Mouse (Mus musculus): ENCODE data around the gene Atxn1. TPM values are rescaled to one million over a fixed set of nuclear protein-coding genes. Genes with fewer than 3 reads are reported as not detected.

Atxn1 gene
- total and polyA plus RNA-seq, 3 experiments, result 0.39 to 1.1 TPM; not detected in 1

DNA sequence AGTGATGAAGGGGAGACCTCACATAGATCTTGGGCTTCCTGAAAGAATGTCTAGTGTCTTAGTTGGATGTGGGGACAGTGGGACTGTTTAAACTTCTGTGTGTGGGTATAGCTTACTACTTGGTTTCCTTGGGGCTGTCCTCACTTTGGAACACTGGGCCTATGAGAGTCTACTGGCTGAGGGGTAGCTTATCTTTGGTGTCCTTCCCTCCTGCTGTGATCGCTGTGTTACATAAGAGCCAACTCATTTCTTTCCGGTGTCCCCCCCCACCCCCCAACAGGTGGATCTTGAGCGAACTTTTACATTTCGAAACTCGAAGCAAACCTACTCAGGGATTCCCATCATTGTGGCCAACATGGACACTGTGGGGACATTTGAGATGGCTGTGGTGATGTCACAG lies 450.7 kb downstream of the Atxn1 start (continued):
- TF ChIP-seq CTCF (IDR thresholded peaks at IDR 0.05 in 2 of 3, conservative IDR thresholded peaks at IDR 0.05 in 1 of 3; ENCODE audit: control insufficient read depth in 1 of 3, insufficient read depth in 1 of 3, low read depth in 2 of 3, low read length in 3 of 3, poor library complexity in 1 of 3, severe bottlenecking in 1 of 3) (no peak), ELF1 (IDR thresholded peaks at IDR 0.05; ENCODE audit: low read depth, low read length) (0 out of 2 replicates have a peak, but pooled peaks have one; percentile 17)

DNA sequence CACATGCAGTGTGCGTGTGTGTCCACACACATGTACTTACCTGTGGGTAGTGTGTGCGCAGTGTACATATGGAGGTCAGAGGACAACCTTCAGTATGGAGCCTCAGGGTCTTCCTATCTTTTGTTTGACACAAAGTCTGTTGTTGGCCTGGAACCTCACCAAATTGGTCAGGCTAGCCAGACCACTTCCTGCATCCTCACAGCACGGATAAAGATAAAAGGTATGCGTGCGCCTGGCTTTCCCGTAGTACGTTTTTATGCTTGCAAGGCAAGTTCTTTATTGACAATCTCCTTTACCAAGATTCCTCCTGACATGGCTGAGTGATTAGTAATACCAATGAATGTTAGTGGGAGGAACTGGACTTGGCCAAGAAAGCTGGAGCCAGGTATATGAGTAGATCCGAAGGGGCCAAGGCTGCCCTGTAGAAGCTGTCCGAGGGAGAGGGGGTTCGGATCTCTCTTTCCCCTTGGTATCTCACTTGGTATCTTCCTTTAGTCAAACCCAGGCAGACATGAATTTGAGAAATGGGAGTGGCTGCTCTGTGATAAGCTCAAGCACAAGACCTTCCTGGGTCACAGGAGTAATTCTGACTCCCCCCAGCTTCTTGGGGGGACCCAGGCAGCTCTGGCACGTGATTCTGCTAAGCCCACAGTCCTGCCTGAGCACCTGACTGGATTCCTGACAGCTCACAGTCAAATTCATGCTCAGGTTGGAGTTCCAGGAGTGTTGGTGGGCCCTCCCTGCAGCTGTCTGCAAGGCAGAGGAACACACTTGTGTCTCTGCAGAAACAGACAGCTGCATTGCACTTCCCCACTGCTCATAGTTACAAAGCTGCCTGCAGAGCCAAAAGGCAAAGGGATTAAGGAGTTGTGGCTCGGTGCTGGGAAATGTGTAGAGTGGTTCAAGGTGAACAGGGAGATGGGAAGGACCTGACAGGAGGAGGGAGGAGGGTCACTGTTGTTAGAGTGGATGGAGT lies 451.5 kb downstream of the Atxn1 start:
- Histone ChIP-seq H3K27ac (ENCODE audit: control insufficient read depth, low read depth, low read length) (peak overlapping the region; percentile 98), H3K9me3 (replicated peaks; ENCODE audit: insufficient read depth, low read length) (no peaks in the 10 kb centered on the region), H3K36me3 (ENCODE audit: control insufficient read depth in 1 of 2, insufficient read depth in 2 of 2, low read length in 2 of 2) (peaks cover 0 to 37% of the 10 kb centered on the region in 2 experiments; a peak in 2 of 4 replicates), H3K79me2 (ENCODE audit: control insufficient read depth, insufficient read depth, low read length, poor library complexity) (peaks cover 8% of the 10 kb centered on the region), H3K4me1 (ENCODE audit: control insufficient read depth in 1 of 2, insufficient read depth in 2 of 2, low read length in 2 of 2) (peaks cover 15 to 53% of the 10 kb centered on the region in 2 experiments), H3K9ac (ENCODE audit: control insufficient read depth, low read depth, low read length, poor library complexity, severe bottlenecking) (peak overlapping the region; percentile 64), H3K4me3 (ENCODE audit: control insufficient read depth in 1 of 2, insufficient read depth in 1 of 2, low read depth in 2 of 2, low read length in 2 of 2) (peak overlapping the region; percentile 48 to 61), H3K27me3 (ENCODE audit: control insufficient read depth in 1 of 2, insufficient read depth in 2 of 2, low read length in 2 of 2) (no peaks in the 10 kb centered on the region)
- DNase-seq (ENCODE audit: low read depth, low spot score), result peak; percentile 85
- no peak for TF ChIP-seq MYB (IDR thresholded peaks at IDR 0.05; ENCODE audit: low read depth, low read length)
- TF ChIP-seq USF2 (IDR thresholded peaks at IDR 0.05; ENCODE audit: borderline replicate concordance in 1 of 2, insufficient read depth in 1 of 2, low read depth in 1 of 2, low read length in 2 of 2), result no peak; a peak in 1 of 4 replicates
- TF ChIP-seq UBTF (IDR thresholded peaks at IDR 0.05; ENCODE audit: borderline replicate concordance, insufficient read depth, low read depth, low read length), result no peak
- TF ChIP-seq POLR2AphosphoS2 (IDR thresholded peaks at IDR 0.05; ENCODE audit: low read length), result no peak
- TF ChIP-seq BHLHE40 (IDR thresholded peaks at IDR 0.05; ENCODE audit: borderline replicate concordance, low read depth, low read length), result peak; percentile 96
- TF ChIP-seq POLR2AphosphoS5 (IDR thresholded peaks at IDR 0.05; ENCODE audit: borderline replicate concordance, low read depth, low read length), result no peak
- TF ChIP-seq TBP (IDR thresholded peaks at IDR 0.05; ENCODE audit: low read depth, low read length), result no peak
- no peak for TF ChIP-seq E2F4 (IDR thresholded peaks at IDR 0.05; ENCODE audit: borderline replicate concordance, low read depth, low read length)
- TF ChIP-seq ZC3H11A (IDR thresholded peaks at IDR 0.05; ENCODE audit: low read depth, low read length), result no peak
- peak; percentile 51; the same call in 1 of the 2 replicates for TF ChIP-seq ELF1 (IDR thresholded peaks at IDR 0.05; ENCODE audit: low read depth, low read length)
- TF ChIP-seq TAL1 (IDR thresholded peaks at IDR 0.05; ENCODE audit: low read length), result peak; percentile 41
- no peak for TF ChIP-seq RAD21 (IDR thresholded peaks at IDR 0.05; ENCODE audit: low read depth, low read length)
- TF ChIP-seq MXI1 (IDR thresholded peaks at IDR 0.05; ENCODE audit: low read depth, low read length), result peak; percentile 74
- no peak for TF ChIP-seq NRF1 (IDR thresholded peaks at IDR 0.05; ENCODE audit: insufficient read depth, low read depth, low read length, poor library complexity, severe bottlenecking)
- no peak for TF ChIP-seq JUND (IDR thresholded peaks at IDR 0.05; ENCODE audit: low read depth, low read length)
- TF ChIP-seq KAT2A (conservative IDR thresholded peaks at IDR 0.05; ENCODE audit: low read depth, low read length), result no peak
- no peak for TF ChIP-seq GABPA (IDR thresholded peaks at IDR 0.05; ENCODE audit: low read depth, low read length)
- TF ChIP-seq NELFE (IDR thresholded peaks at IDR 0.05; ENCODE audit: low read depth, low read length), result no peak; the same call in 1 of the 2 replicates
- no peak for TF ChIP-seq MYC (IDR thresholded peaks at IDR 0.05; ENCODE audit: low read depth, low read length)
- no peak for TF ChIP-seq CTCF (IDR thresholded peaks at IDR 0.05 in 2 of 3, conservative IDR thresholded peaks at IDR 0.05 in 1 of 3; ENCODE audit: control insufficient read depth in 1 of 3, insufficient read depth in 1 of 3, low read depth in 2 of 3, low read length in 3 of 3, poor library complexity in 1 of 3, severe bottlenecking in 1 of 3)
- 0 out of 2 replicates have a peak, but pooled peaks have one; percentile 32 for TF ChIP-seq TCF12 (IDR thresholded peaks at IDR 0.05; ENCODE audit: low read depth, low read length)
- TF ChIP-seq CHD2 (IDR thresholded peaks at IDR 0.05; ENCODE audit: low read length), result no peak
- TF ChIP-seq RCOR1 (IDR thresholded peaks at IDR 0.05; ENCODE audit: low read depth, low read length), result no peak
- no peak for TF ChIP-seq MAZ (IDR thresholded peaks at IDR 0.05; ENCODE audit: low read depth, low read length)
- peak; percentile 74 for TF ChIP-seq GATA1 (IDR thresholded peaks at IDR 0.05; ENCODE audit: low read depth, low read length)
- no peak for TF ChIP-seq MAFK (IDR thresholded peaks at IDR 0.05; ENCODE audit: borderline replicate concordance, low read depth, low read length)
- TF ChIP-seq ZNF384 (IDR thresholded peaks at IDR 0.05; ENCODE audit: low read depth, low read length), result no peak
- TF ChIP-seq SIN3A (IDR thresholded peaks at IDR 0.05; ENCODE audit: low read length), result peak; percentile 20
- TF ChIP-seq MEF2A (IDR thresholded peaks at IDR 0.05; ENCODE audit: extremely low read depth, insufficient replicate concordance, low read depth, low read length, poor library complexity, severe bottlenecking), result no peak
- peak; percentile 66; the same call in 1 of the 2 replicates for TF ChIP-seq MAX (IDR thresholded peaks at IDR 0.05; ENCODE audit: low read length)
- TF ChIP-seq ZKSCAN1 (IDR thresholded peaks at IDR 0.05; ENCODE audit: low read depth, low read length), result no peak
